Mouse (Mus musculus) liver, adult 2 months (tissue): ENCODE results near the gene Dcst1.

ENCODE experiments used
- CTCF ChIP-seq: fragments of 200-500 bp; IDR thresholded peaks from 2 replicates; pipeline ENCODE4 v1.5.1; 2011; ENCODE audit warnings: low read depth, low read length, control low read depth
- POLR2A ChIP-seq: fragments of 200-500 bp; IDR thresholded peaks from 2 replicates; pipeline ENCODE4 v1.6.1; 2011; ENCODE audit warnings: low read length, control low read depth; ENCODE audit not compliant: insufficient read depth; ENCODE audit errors: extremely low read depth

DNA sequence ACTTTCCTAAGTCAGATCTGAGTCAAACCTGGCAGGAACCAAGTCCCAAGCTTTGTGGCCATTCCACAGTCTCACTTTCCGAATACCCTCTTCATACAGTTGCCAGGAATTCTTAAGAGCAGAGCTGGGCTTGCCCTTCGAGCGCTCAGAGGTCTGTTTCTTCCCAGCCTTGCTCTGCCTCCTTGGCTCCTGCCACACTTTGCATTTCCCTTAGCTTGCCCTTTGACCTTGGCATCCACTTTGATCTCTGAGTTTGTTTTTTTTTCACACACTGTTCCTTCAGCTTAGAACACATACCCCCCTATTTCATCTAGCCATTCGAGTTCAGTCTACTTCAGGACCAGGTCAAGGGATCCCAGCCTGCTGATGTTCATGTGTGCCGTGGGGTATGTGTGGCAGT is 13.8 kb downstream of the Dcst1 start:
- TF ChIP-seq POLR2A (no peak), CTCF (no peak)
